Mouse (Mus musculus) G1E-ER4 (cell line): Measurements from ENCODE around the gene 5730522E02Rik. TPM values are rescaled to one million over a fixed set of nuclear protein-coding genes. Genes with fewer than 3 reads are reported as not detected.

Experiments
- GATA1 ChIP-seq: IDR thresholded peaks from one replicate; pipeline ENCODE4 v1.8.0; 2012; ENCODE audit warnings: low read length, inconsistent platforms
- polyA plus RNA-seq: library from polyadenylated mRNA; stranded (reverse); fragments of >175 nt; gene quantifications from 2 replicates; pipeline ENCODE4 v1.2.3, GENCODE M21; 2012

The 5730522E02Rik gene
- polyA plus RNA-seq, 1 experiment: not detected

DNA sequence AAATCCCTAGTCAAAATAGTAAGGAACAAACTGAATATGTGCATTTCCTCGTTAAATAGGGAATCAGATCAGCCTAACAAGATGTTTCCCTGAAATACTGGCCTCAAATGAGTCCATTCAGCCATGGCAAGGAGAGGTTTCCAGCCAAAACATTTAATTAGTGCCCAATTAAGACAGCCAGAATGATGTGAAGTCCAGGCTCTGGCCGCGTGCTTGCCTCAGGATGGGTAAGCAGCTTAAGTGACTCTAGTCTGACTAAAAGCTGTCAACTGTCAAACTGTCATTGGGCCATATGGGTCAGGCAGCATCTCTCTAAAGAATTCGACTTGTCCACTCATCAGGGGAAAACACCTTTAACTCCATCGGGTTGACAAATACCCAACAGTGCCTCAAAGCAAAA lies 121.6 kb downstream of the 5730522E02Rik start:
- TF ChIP-seq GATA1: no peak

GRCm38 (mm10) chr11:26086679-26087078 lies 123.9 kb downstream of the 5730522E02Rik start:
- no peak for TF ChIP-seq GATA1

DNA sequence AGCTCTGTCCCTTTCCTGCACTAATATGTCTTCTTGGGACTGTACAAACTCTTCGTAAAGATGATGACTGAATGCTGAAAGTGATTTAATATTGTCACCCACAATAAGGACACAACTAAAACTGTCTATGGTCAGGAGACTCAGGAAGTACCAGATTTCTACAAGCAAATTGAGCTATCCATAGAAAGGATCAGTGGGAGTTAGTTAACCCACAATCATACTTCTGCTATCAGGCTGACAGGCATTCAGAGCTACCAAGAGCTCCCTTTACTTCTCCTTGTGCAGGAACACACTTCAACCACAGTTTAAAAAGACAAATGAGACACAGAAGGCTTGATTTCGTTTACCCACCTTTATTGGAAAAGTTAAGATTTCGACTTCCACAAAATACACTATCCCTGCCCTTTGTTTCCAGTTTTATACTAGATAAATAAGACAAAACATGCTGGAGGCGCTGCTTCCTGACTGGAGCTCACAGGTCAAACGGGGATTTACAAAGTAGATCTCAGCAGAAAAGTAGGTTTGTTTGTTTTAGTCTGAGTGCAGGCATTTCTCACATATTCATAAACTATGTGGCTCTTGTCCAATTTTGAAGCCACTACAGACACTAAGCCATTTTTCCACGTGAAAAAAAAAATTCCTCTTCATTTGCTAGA lies 125.1 kb downstream of the 5730522E02Rik start:
- TF ChIP-seq GATA1: no peak

DNA sequence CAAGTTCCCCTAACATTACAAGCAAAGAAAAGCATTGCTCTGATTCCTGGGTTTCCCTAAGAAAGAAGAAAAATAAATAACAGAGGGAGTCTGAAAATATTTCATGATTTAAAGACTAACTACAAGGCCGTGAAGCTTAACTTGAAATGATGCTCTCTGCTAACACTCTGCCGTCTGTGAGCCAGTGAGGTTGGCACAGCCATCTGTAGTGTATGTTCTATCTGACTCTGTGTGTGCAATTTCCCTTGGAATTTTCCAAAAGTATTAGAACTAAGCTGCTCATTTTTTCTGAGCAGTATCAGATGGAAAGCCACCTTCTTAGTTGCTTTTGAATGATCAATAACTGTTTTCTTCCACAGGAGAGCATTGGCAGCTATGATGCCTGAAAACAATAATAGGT lies 134.2 kb downstream of the 5730522E02Rik start:
- TF ChIP-seq GATA1: no peak

DNA sequence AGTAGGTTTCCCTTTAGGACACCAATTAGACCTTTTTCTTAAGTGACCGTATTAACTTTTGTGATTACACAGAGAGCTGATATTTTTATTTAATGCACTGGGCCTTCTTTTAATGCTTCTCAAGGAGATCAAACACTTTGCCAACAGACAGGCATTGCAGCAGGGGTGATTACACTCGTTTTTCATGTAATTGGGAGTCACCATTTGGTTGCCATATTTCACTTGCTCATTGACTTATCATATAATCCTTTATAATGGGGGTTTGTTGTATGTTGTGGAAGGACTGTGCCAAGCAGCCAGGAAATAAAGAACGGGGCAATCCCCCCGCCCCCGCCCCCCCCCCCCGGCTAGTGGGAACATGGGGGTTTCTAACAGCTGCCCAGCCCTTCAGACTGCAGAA lies 135.0 kb downstream of the 5730522E02Rik start:
- TF ChIP-seq GATA1: no peak

DNA sequence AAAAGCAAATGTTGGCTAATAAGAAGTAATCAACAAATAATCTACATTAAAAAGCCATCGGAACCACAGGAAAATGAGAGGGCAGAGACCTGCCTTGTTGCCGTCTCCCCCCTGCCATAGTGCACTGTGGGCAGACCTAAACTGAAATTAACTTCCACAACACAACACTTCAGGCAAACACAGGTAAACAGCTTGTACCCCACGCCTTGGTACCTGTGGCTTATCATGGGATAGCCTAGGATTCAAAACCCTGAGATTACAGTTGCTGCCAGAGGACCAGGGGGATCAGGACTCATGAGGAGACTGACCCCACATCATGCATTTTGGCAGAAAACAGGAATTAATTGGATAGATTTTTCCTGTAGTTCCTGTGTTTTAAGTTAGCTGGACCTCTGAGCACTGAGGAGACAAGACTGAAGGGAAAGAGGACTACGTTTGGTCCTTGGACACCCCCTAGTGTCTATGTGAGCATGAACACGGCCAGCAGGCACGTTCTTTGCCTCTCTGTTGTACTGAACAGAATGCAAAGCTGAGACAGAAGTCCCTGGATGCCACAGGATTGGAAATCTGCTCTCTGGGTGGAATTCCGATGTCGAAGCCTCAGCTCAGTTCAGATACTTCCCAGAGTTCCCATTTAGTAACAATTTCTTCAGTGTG lies 136.8 kb downstream of the 5730522E02Rik start:
- no peak for TF ChIP-seq GATA1

GRCm38 (mm10) chr11:26072101-26072500 lies 138.5 kb downstream of the 5730522E02Rik start:
- TF ChIP-seq GATA1: no peak

DNA sequence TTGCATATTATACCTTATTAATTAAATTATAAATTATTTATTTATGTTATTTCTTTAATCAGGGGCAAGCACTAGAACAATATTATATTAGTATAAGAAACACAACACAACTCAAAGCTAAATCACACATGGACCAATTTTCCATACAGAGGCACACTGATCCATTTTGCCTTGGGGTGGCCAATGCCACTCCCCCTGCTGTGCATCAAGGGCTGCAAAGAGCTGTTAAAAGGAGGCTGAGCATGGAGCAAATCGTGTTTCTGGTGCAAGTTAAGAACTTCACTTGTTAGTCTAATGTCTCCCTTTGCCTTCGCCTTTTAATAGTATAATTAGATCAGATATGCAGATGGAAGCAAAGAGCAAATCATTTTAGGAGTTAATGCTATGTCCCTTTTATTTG lies 147.3 kb downstream of the 5730522E02Rik start:
- no peak for TF ChIP-seq GATA1

DNA sequence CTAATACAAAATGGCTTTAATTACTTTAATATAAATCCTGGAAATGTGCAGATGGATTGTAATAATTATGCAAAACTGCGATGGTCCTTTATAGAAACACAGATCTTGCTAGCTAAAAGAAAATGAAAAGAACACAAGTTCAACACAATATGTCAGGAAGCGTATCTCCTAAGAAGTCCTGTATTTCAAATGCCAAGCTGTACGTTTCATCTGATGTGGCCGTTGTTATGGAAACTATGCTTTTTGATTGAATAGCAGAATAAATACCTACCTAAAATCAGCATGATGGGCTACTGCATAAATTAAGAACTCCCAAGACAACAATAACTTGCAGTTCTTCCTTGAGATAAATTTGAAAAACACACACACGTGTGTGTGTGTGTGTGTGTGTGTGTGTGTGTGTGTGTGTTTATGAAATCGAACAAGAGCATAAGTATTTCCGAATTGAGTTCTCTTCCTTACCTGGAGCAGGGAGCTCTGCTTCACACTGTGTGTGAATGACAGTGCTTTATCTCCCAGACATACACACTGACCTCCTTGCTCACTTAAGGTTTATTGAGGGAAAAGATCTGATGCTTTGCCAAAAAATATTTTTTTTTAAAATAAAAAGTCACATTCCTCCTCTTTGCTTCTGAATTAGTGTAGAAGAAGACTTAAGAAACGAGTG lies 149.0 kb downstream of the 5730522E02Rik start:
- TF ChIP-seq GATA1: no peak

- no peak for TF ChIP-seq GATA1
These were observed 197.0 kb downstream of the 5730522E02Rik start for GRCm38 (mm10) chr11:26013527-26013926.

GRCm38 (mm10) chr11:26004018-26004417 lies 206.5 kb downstream of the 5730522E02Rik start:
- TF ChIP-seq GATA1: no peak

- no peak for TF ChIP-seq GATA1
These were observed 210.8 kb downstream of the 5730522E02Rik start for GRCm38 (mm10) chr11:25999738-26000137.

DNA sequence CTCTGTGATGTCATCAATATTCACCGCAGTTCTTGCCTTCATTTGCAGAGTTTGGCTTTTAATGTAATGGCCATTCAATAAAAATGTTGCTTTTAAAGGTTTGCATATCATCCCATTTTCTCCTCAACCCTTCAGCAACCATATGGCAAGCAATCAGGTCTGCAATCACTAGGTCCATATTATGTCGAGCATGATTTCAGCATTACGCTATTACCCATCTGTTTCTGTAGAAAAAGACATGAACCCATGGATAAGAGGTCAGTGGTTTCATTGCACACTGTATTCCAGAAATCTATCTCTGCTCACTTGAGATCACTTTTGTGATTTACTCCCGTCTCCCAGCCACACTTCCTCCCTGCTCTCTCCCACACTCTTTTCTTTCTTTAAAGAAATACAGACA lies 213.1 kb downstream of the 5730522E02Rik start:
- no peak for TF ChIP-seq GATA1

DNA sequence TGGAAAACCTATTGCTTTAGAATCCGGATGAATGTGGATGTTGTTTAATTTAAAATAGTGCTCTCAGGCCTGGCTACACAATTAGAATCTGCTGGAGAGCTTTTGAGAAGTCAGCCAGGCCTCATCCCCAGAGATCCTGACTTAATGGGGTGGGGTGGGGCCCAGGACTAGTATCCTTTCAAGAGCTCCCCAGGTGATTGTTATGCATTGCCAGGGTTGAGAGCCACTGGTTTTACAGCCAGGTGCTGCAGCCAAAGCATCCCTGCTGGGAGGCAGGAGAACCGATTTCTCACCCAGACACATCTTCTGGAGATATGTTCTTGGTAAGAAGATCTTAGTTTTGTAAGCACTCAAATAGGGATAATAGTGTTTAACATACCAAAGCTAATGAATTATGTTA lies 216.4 kb downstream of the 5730522E02Rik start:
- TF ChIP-seq GATA1: no peak

DNA sequence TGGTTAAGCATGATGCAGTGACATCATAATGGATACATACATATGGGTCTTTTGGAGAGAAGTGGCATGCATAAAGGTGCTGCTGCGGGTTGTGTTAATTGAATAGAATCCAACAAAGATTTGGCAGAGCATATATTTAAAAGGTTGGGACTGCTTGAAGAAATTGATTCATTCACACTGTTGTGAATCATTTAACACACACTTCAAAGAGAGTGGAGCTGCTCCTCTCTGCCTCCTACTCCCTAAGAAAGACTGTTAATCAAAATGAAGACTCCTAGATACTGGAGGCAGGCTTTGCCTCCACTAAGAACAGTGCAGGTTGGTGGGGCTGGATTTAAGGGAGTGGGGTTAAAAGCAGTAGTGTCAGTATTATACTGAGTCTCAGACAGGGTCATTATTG lies 218.3 kb downstream of the 5730522E02Rik start:
- no peak for TF ChIP-seq GATA1

- TF ChIP-seq GATA1: no peak
These were observed 231.8 kb downstream of the 5730522E02Rik start for GRCm38 (mm10) chr11:25978736-25979276.

GRCm38 (mm10) chr11:25941504-25941903 lies 269.1 kb downstream of the 5730522E02Rik start:
- no peak for TF ChIP-seq GATA1
